Mouse (Mus musculus) mammary gland, adult 2 months (tissue): ENCODE measurements around the gene Maneal. TPM values are rescaled to one million over a fixed set of nuclear protein-coding genes. Genes with fewer than 3 reads are reported as not detected.

Experiments used
- polyA plus RNA-seq: library from polyadenylated mRNA; depleted of rRNA; stranded (reverse); fragments of >200 nt; gene quantifications from 2 replicates; pipeline ENCODE4 v1.2.3, GENCODE M21; 2012; ENCODE audit warnings: low replicate concordance; rRNA removed

The Maneal gene
- 0.99 and 1.1 TPM in 2 replicates for polyA plus RNA-seq

GRCm38 (mm10) chr4:124861283-124862188, at the start of gene Maneal:
TSS of gene Maneal (minus strand) at chr4:124862171.

GRCm38 (mm10) chr4:124880599-124880998, 18.6 kb upstream of the Maneal start, which contains the start of gene Epha10:
TSS of gene Epha10 (plus strand) at chr4:124880899.

GRCm38 (mm10) chr4:124850933-124851658, 10.9 kb downstream of the Maneal start, which contains the start of gene 1110065P20Rik:
TSS of gene 1110065P20Rik (minus strand) at chr4:124851196.

GRCm38 (mm10) chr4:124850261-124850913, 11.6 kb downstream of the Maneal start, which contains the start of gene Yrdc:
TSS of gene Yrdc (plus strand) at chr4:124850679.

Other genes starting within 250 kb of the Maneal start
- gene Pou3f1, start 205.4 kb downstream of the Maneal start, polyA plus RNA-seq: 0.39 and 0.47 TPM in 2 replicates
- 2.9 and 5.9 TPM in 2 replicates for gene Utp11, start 168.6 kb downstream of the Maneal start, polyA plus RNA-seq
- gene Fhl3, start 161.5 kb downstream of the Maneal start, polyA plus RNA-seq: 41.5 and 102 TPM in 2 replicates
- gene Sf3a3, start 147.4 kb downstream of the Maneal start, polyA plus RNA-seq: 7.8 and 11.2 TPM in 2 replicates
- 31.4 and 60.4 TPM in 2 replicates for gene Inpp5b, start 120.3 kb downstream of the Maneal start, polyA plus RNA-seq
- 7.1 and 8.2 TPM in 2 replicates for gene Mtf1, start 60.1 kb downstream of the Maneal start, polyA plus RNA-seq
- 32.9 and 51.7 TPM in 2 replicates for gene Yrdc, start 11.5 kb downstream of the Maneal start, polyA plus RNA-seq
- gene 1110065P20Rik, start 11.0 kb downstream of the Maneal start, polyA plus RNA-seq: 36.2 and 51.3 TPM in 2 replicates
- gene Epha10, start 18.7 kb upstream of the Maneal start, polyA plus RNA-seq: 0.09 and 0.11 TPM in 2 replicates
- gene 9930104L06Rik, start 74.9 kb upstream of the Maneal start, polyA plus RNA-seq: 9.7 and 11.8 TPM in 2 replicates
- gene Cdca8, start 77.1 kb upstream of the Maneal start, polyA plus RNA-seq: 2.2 and 5.8 TPM in 2 replicates
- 2.4 and 3.4 TPM in 2 replicates for gene Rspo1, start 124.3 kb upstream of the Maneal start, polyA plus RNA-seq
- 10.1 and 20.9 TPM in 2 replicates for gene Gnl2, start 154.4 kb upstream of the Maneal start, polyA plus RNA-seq
- 0.17 TPM in 1 of 2 replicates, not detected in the other for gene Dnali1, start 203.5 kb upstream of the Maneal start, polyA plus RNA-seq
- 8.2 and 10.9 TPM in 2 replicates for gene Snip1, start 204.5 kb upstream of the Maneal start, polyA plus RNA-seq
- gene Meaf6, start 223.0 kb upstream of the Maneal start, polyA plus RNA-seq: 10.8 and 20.1 TPM in 2 replicates